Mouse (Mus musculus) retina, postnatal 7 days (tissue): ENCODE results near the gene Rcn1.
A peak's percentile ranks its signal among the peaks of the same experiment; 100 is the strongest.

Source experiments
- DNase-seq: peaks from one replicate; pipeline ENCODE4 v3.0.0-alpha.2; 2012; ENCODE audit warnings: low read depth, low spot score

Gene Rcn1

GRCm38 (mm10) chr2:105399085-105399891 lies at the start of gene Rcn1:
Gene Rcn1 (minus strand): TSS chr2:105399319.
- DNase-seq: peak; percentile 36

GRCm38 (mm10) chr2:105444072-105444471 lies 45.0 kb upstream of the Rcn1 start:
- DNase-seq: no peak

GRCm38 (mm10) chr2:105439022-105439421 lies 39.9 kb upstream of the Rcn1 start:
- no peak for DNase-seq

GRCm38 (mm10) chr2:105438525-105438924 lies 39.4 kb upstream of the Rcn1 start:
- DNase-seq: no peak

DNA sequence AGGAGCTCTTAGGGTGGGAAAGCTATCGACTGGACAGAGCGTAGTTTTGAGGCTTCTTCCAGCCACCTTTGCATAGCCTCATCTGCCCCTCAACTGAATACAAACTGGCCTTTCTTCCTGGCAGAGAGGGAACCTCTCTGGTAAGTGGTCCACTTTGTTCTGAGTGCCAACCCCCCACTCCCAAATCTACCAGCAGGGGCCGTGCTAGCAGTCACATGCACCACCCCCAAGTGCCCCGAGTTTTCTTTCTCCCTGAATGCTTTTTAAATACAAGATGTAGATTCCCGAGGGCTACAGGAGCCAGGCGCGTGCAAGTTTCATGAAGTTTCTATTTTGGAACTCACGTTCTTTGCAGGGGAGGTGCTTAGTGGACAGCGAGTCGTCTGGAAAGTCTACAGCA lies 33.8 kb upstream of the Rcn1 start:
- no peak for DNase-seq

DNA sequence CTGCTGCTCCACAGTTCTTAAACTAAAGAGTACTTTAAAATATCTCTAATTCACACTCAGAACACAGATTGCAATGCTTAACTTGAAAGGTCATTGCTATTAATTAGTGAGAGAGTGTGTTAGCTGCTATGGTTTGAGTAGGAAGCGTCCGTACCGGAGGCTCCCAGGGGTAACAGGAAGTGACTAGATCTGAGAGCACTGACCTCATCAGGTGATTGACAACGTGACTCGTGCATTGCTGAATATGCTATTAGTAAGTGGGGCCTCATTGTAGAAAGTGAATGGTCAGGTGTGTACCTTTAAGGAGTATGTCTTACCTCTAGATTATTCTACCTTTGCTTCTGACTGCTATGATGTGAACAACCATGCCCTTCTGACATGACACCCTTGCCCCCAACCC lies 31.3 kb upstream of the Rcn1 start:
- DNase-seq: no peak

DNA sequence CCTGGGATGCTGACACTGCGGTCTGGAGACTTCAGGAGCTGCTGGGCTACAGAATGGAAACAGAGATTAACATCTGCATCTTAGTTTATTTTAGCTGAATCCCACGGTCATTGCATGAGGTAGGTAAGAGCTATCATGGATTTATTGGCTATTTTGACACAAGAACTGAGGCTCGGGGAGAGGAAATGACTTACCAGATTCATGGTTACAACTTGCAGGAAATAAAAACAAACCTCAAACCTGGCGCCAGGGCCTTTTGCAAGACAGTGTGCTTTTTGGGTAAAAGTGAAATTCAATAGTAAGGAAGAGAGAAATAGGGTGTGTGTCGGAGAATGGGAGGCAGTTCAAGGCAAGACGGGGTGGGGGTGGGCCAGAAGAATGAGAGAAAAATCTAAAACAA lies 30.8 kb upstream of the Rcn1 start:
- DNase-seq: no peak

GRCm38 (mm10) chr2:105428467-105428866 lies 29.3 kb upstream of the Rcn1 start:
- no peak for DNase-seq

DNA sequence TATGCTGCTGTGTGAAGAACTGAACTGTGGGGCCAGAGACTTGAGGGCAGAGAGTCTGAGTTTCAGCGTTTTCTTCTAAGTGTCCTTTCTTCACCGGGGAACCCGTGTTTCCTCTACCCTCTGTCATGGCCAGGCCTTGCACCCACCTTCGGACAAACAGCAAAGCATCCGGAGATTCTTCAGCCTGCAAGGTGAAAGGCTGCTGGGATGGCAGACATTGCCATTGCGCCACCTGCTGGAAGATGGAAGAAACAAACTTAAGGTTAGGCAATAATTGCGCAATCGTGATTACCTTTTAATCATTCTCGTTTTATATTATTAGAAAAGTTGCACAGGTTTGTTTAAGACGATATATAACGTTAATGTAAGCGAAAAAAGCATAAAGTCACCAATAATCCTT lies 28.9 kb upstream of the Rcn1 start:
- peak; percentile 55 for DNase-seq

GRCm38 (mm10) chr2:105427447-105427846 lies 28.3 kb upstream of the Rcn1 start:
- no peak for DNase-seq

GRCm38 (mm10) chr2:105418629-105419227 lies 19.6 kb upstream of the Rcn1 start:
- no peak for DNase-seq

- no peak for DNase-seq
Observed at GRCm38 (mm10) chr2:105417663-105418062, 18.5 kb upstream of the Rcn1 start.

DNA sequence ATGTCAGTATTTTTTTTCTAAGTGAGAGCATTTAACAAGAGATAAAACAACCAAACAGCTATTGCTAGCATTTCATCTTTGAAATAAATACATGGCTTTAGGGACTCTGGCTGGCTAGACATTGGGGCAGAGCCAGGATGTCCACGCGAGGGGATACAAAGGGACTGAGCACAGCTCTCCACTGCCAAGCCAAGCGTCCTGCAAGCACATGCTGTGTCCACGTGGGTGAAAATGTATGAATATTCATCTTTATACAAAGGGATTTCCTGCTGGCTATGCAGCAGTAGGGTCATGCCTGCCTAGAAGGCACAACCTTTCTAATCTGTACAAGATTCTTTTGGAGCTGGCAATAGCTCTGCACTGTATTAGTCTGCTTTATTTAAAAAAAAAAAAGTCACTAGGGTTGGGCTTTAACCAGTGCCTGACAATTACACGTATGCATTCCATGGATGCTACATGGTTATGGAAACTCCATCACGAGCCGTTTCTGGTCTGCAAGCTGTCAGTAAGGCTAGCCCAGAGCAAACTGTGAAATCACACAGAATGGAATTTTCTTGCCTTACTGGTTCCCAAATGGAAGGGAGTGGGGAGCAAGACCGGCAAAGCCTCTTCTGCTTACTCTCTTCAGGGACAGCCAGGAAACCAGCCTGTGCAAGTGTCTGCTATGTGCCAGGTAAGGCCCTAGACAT lies 17.7 kb upstream of the Rcn1 start:
- DNase-seq: no peak

GRCm38 (mm10) chr2:105416046-105416659 lies 17.0 kb upstream of the Rcn1 start:
- no peak for DNase-seq

DNA sequence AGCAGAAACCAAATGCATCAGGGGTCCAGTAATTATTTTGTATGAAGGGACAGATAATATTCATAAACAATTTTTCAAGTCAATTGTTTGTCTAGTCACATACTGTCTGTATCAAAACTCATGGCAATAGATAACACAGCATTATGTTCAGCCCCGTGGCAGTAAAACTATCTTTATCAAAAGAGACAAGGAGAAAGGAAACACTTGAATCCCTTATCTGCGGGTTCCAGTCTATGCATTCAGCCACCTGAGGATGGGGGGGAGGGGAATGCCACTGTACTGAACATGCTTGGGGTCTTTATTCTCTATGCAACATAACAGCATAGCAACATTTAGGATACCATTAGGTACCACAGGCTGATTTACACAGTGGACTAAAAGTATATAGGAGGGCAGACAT lies 15.2 kb upstream of the Rcn1 start:
- no peak for DNase-seq

- DNase-seq: no peak
Observed at GRCm38 (mm10) chr2:105409253-105409652, 10.1 kb upstream of the Rcn1 start.

DNA sequence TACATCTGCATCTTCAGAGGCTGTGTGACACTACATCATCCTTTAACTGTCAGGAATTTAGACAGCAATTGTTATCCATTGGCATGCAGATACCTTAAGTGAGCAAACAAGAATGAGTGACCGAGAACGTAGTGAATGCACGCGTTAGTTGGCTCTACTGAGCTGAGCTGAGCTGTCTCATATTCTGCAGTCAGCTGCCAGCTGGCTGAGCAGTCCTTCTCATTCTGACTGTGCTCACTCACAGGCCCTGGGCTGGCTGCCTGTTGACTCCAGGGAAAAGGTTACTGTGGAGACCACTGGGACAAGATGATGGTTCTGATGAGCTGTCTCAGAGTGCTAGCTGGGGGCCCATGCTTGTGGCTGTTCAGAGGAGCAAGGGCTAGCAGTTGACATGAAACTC lies 9.4 kb upstream of the Rcn1 start:
- no peak for DNase-seq

DNA sequence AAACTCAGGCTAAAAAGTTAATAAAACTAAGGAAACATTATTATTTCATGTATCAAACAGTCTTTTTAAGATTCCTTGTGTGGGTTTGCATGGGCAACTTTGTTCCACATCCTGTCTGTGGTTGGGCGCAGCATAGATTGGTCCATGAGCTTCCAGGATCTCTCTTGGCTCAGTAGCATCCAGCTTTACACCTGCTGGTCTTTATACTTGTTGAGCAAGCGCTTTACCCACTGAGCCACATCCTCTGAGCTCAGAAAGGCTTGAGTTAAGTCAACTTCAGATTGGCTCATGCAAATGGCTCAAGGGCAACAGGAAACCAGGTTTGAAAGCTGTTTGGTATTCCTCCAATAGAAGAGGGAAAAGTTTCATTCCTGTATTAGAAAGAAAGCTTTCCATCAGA lies 3.1 kb upstream of the Rcn1 start:
- no peak for DNase-seq

- no peak for DNase-seq
Observed at GRCm38 (mm10) chr2:105400558-105400957, 1.4 kb upstream of the Rcn1 start.

DNA sequence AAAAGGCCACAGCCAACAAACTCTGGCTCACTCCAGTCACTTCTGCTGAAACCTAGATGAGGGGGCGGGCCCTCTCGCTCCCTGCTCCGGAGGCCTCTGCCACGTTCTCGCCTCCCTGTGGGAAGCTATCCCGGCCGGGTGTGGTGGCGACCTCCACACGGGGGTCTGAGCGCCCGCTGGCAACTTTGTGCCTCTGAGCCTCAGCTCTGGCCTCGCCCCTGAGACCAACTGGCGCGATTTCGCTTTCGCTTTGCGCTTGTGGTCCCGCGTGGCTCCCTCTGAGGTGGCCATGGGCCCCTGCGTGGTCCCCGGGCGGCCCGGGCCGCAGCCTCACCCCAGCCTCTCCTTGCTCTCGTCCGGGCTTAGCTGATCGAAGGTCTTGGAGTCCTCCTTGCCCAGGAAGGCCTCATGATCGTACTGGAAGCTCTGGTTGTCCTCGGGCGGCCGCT lies 459 bp downstream of the Rcn1 start:
- peak; percentile 29 for DNase-seq

GRCm38 (mm10) chr2:105397446-105398211 lies 1.5 kb downstream of the Rcn1 start:
- DNase-seq: no peak
